Mouse (Mus musculus) myocyte (in vitro differentiated cells): ENCODE data around the gene Nrm. TPM values are rescaled to one million over a fixed set of nuclear protein-coding genes. Genes with fewer than 3 reads are reported as not detected.

ENCODE experiments used
- H3K27me3 ChIP-seq: one replicate; pipeline ENCODE4 v1.6.1; 2011; ENCODE audit not compliant: control insufficient read depth, insufficient read depth, insufficient read length
- H3K36me3 ChIP-seq: one replicate; pipeline ENCODE4 v1.6.1; 2011; ENCODE audit not compliant: control insufficient read depth, insufficient read depth
- H3K4me2 ChIP-seq: one replicate; pipeline ENCODE4 v1.6.1; 2011; ENCODE audit warnings: low read depth, control low read depth
- H3K4me3 ChIP-seq: one replicate; pipeline ENCODE4 v1.5.1; 2011; ENCODE audit warnings: mild to moderate bottlenecking, control low read depth, moderate library complexity
- H3K79me2 ChIP-seq: one replicate; pipeline ENCODE4 v1.6.1; 2011; ENCODE audit not compliant: control insufficient read depth, insufficient read depth
- H3ac ChIP-seq: one replicate; pipeline ENCODE4 v1.6.1; 2011; ENCODE audit not compliant: control insufficient read depth, insufficient read length
- CEBPB ChIP-seq: IDR thresholded peaks from 2 replicates; pipeline ENCODE4 v1.6.1; 2011; ENCODE audit warnings: mild to moderate bottlenecking, moderate library complexity; ENCODE audit not compliant: poor library complexity, insufficient read depth, severe bottlenecking
- E2F4 ChIP-seq: IDR thresholded peaks from one replicate; pipeline ENCODE4 v1.6.1; 2011; ENCODE audit warnings: mild to moderate bottlenecking, control low read depth, moderate library complexity; ENCODE audit not compliant: insufficient read depth
- MAX ChIP-seq: IDR thresholded peaks from one replicate; pipeline ENCODE4 v1.6.1; 2011; ENCODE audit warnings: low read depth, mild to moderate bottlenecking, control low read depth
- MYOD1 ChIP-seq, 3 experiments: IDR thresholded peaks; one replicate each; pipeline ENCODE4 v1.6.1; 2011; ENCODE audit warnings: control low read depth in 2 of 3, low read depth in 2 of 3, mild to moderate bottlenecking in 2 of 3, moderate library complexity in 1 of 3; ENCODE audit not compliant: insufficient read length in 2 of 3, control insufficient read depth in 1 of 3
- MYOG ChIP-seq, 3 experiments: IDR thresholded peaks; one replicate each; pipeline ENCODE4 v1.6.1; 2011; ENCODE audit warnings: control low read depth in 2 of 3, low read depth in 2 of 3, mild to moderate bottlenecking in 2 of 3; ENCODE audit not compliant: insufficient read length in 2 of 3, control insufficient read depth in 1 of 3, insufficient read depth in 1 of 3
- POLR2A ChIP-seq: IDR thresholded peaks from one replicate; pipeline ENCODE4 v1.6.1; 2011; ENCODE audit warnings: low read depth, mild to moderate bottlenecking, control low read depth, moderate library complexity; ENCODE audit not compliant: insufficient read length
- POLR2AphosphoS2 ChIP-seq: IDR thresholded peaks from one replicate; pipeline ENCODE4 v1.6.1; 2011; ENCODE audit warnings: low read depth, control low read depth; ENCODE audit not compliant: insufficient read length
- REST ChIP-seq: IDR thresholded peaks from one replicate; pipeline ENCODE4 v1.6.1; 2011; ENCODE audit warnings: mild to moderate bottlenecking, control low read depth, moderate library complexity; ENCODE audit not compliant: insufficient read depth, insufficient read length
- SRF ChIP-seq: IDR thresholded peaks from one replicate; pipeline ENCODE4 v1.6.1; 2011; ENCODE audit warnings: low read depth; ENCODE audit not compliant: control insufficient read depth, insufficient read length
- TCF12 ChIP-seq: IDR thresholded peaks from one replicate; pipeline ENCODE4 v1.6.1; 2011; ENCODE audit warnings: mild to moderate bottlenecking, control low read depth; ENCODE audit not compliant: poor library complexity, insufficient read depth, severe bottlenecking
- TCF3 ChIP-seq: IDR thresholded peaks from one replicate; pipeline ENCODE4 v1.6.1; 2011; ENCODE audit warnings: low read depth, control low read depth; ENCODE audit not compliant: insufficient read length
- USF1 ChIP-seq: IDR thresholded peaks from one replicate; pipeline ENCODE4 v1.6.1; 2011; ENCODE audit warnings: low read depth, mild to moderate bottlenecking, control low read depth, moderate library complexity
- polyA plus RNA-seq: library from polyadenylated mRNA; unstranded; fragments of >200 nt; fragmentation: generic; extraction: Trizol; gene quantifications from one replicate; pipeline ENCODE4 v1.2.1, GENCODE M21; 2012; ENCODE audit warnings: missing spikeins

Nrm gene
- polyA plus RNA-seq, 1 experiment = 18.5 TPM

- TF ChIP-seq MYOG (IDR thresholded peaks at IDR 0.05; ENCODE audit: control insufficient read depth in 1 of 3, insufficient read depth in 1 of 3, insufficient read length in 2 of 3, low read depth in 2 of 3) = no peak
- TF ChIP-seq E2F4 = no peak
- TF ChIP-seq POLR2AphosphoS2 = no peak
- no peak for TF ChIP-seq TCF3
- TF ChIP-seq MYOD1 (IDR thresholded peaks at IDR 0.05; ENCODE audit: control insufficient read depth in 1 of 3, insufficient read length in 2 of 3, low read depth in 2 of 3) = no peak
- Histone ChIP-seq H3K4me3 (peak overlapping the region; percentile 64), H3K4me2 (peak overlapping the region; percentile 86), H3K36me3 (peaks cover 8% of the 10 kb centered on the region), H3ac (no peak overlapping the region), H3K79me2 (peaks cover 28% of the 10 kb centered on the region), H3K27me3 (no peaks in the 10 kb centered on the region)
Measured at GRCm38 (mm10) chr17:35842006-35842405, 19.1 kb upstream of the Nrm start.

GRCm38 (mm10) chr17:35843514-35843913 lies 17.6 kb upstream of the Nrm start:
- Histone ChIP-seq H3K4me3 (no peak overlapping the region), H3K27me3 (no peaks in the 10 kb centered on the region), H3K79me2 (peaks cover 18% of the 10 kb centered on the region), H3K36me3 (peaks cover 10% of the 10 kb centered on the region), H3K4me2 (no peak overlapping the region), H3ac (no peak overlapping the region)
- TF ChIP-seq POLR2AphosphoS2 (no peak), TCF3 (no peak), USF1 (no peak), POLR2A (no peak), MYOG (IDR thresholded peaks at IDR 0.05; ENCODE audit: control insufficient read depth in 1 of 3, insufficient read depth in 1 of 3, insufficient read length in 2 of 3, low read depth in 2 of 3) (no peak), CEBPB (no peak), REST (no peak), MAX (no peak), MYOD1 (IDR thresholded peaks at IDR 0.05; ENCODE audit: control insufficient read depth in 1 of 3, insufficient read length in 2 of 3, low read depth in 2 of 3) (no peak), SRF (no peak), E2F4 (no peak), TCF12 (no peak)

- Histone ChIP-seq H3K36me3 (peaks cover 26% of the 10 kb centered on the region), H3K79me2 (peaks cover 2% of the 10 kb centered on the region)
Measured at GRCm38 (mm10) chr17:35848112-35848511, 13.0 kb upstream of the Nrm start.

GRCm38 (mm10) chr17:35850974-35851373 lies 10.1 kb upstream of the Nrm start:
- Histone ChIP-seq H3ac (no peak overlapping the region), H3K79me2 (no peaks in the 10 kb centered on the region), H3K4me2 (no peak overlapping the region), H3K36me3 (peaks cover 17% of the 10 kb centered on the region), H3K4me3 (no peak overlapping the region), H3K27me3 (no peaks in the 10 kb centered on the region)
- TF ChIP-seq SRF = no peak
- no peak for TF ChIP-seq CEBPB
- TF ChIP-seq E2F4 = no peak
- TF ChIP-seq MYOD1 (IDR thresholded peaks at IDR 0.05; ENCODE audit: control insufficient read depth in 1 of 3, insufficient read length in 2 of 3, low read depth in 2 of 3) = no peak
- no peak for TF ChIP-seq POLR2AphosphoS2
- TF ChIP-seq REST = no peak
- no peak for TF ChIP-seq TCF12
- no peak for TF ChIP-seq TCF3
- TF ChIP-seq MAX = no peak
- no peak for TF ChIP-seq POLR2A
- no peak for TF ChIP-seq USF1
- TF ChIP-seq MYOG (IDR thresholded peaks at IDR 0.05; ENCODE audit: control insufficient read depth in 1 of 3, insufficient read depth in 1 of 3, insufficient read length in 2 of 3, low read depth in 2 of 3) = no peak

More at GRCm38 (mm10) chr17:35848112-35848511, 13.0 kb upstream of the Nrm start:
- Histone ChIP-seq H3ac (no peak overlapping the region), H3K4me2 (no peak overlapping the region), H3K4me3 (no peak overlapping the region), H3K27me3 (no peaks in the 10 kb centered on the region)
- TF ChIP-seq E2F4 (no peak), TCF3 (no peak), MAX (no peak), POLR2A (no peak), POLR2AphosphoS2 (no peak), MYOG (IDR thresholded peaks at IDR 0.05; ENCODE audit: control insufficient read depth in 1 of 3, insufficient read depth in 1 of 3, insufficient read length in 2 of 3, low read depth in 2 of 3) (peak; percentile 48 to 69 (median 56)), MYOD1 (IDR thresholded peaks at IDR 0.05; ENCODE audit: control insufficient read depth in 1 of 3, insufficient read length in 2 of 3, low read depth in 2 of 3) (peak in 2 of 3 experiments; percentile 57 to 64), REST (no peak), CEBPB (no peak), SRF (no peak), USF1 (no peak)

- Histone ChIP-seq H3K36me3 (no peaks in the 10 kb centered on the region), H3K4me2 (no peak overlapping the region), H3K4me3 (no peak overlapping the region), H3ac (no peak overlapping the region), H3K79me2 (no peaks in the 10 kb centered on the region), H3K27me3 (no peaks in the 10 kb centered on the region)
- TF ChIP-seq TCF3 = no peak
- no peak for TF ChIP-seq MYOG (IDR thresholded peaks at IDR 0.05; ENCODE audit: control insufficient read depth in 1 of 3, insufficient read depth in 1 of 3, insufficient read length in 2 of 3, low read depth in 2 of 3)
- no peak for TF ChIP-seq USF1
- TF ChIP-seq SRF = no peak
- no peak for TF ChIP-seq CEBPB
- TF ChIP-seq REST = no peak
- no peak for TF ChIP-seq E2F4
- no peak for TF ChIP-seq POLR2AphosphoS2
- TF ChIP-seq POLR2A = no peak
- TF ChIP-seq MAX = no peak
- no peak for TF ChIP-seq MYOD1 (IDR thresholded peaks at IDR 0.05; ENCODE audit: control insufficient read depth in 1 of 3, insufficient read length in 2 of 3, low read depth in 2 of 3)
Measured at GRCm38 (mm10) chr17:35859371-35859770, 1.7 kb upstream of the Nrm start.
